Mouse (Mus musculus) heart, adult 2 months (tissue): ENCODE data around the gene Atp5mpl. TPM values are rescaled to one million over a fixed set of nuclear protein-coding genes. Genes with fewer than 3 reads are reported as not detected.

Source experiments
- DNase-seq, 2 experiments: peaks; one replicate each; pipeline ENCODE4 v3.0.0; 2021
- H3K27ac ChIP-seq: fragments of 200-600 bp; 2 replicates; pipeline ENCODE4 v1.8.1; 2022
- H3K27me3 ChIP-seq: fragments of 200-500 bp; 2 replicates; pipeline ENCODE4 v1.6.1; 2012; ENCODE audit warnings: mild to moderate bottlenecking, low read length, inconsistent platforms, mixed read lengths; ENCODE audit not compliant: control insufficient read depth, insufficient read depth
- H3K36me3 ChIP-seq: fragments of 200-500 bp; 2 replicates; pipeline ENCODE4 v1.6.1; 2012; ENCODE audit warnings: low read length, inconsistent platforms; ENCODE audit not compliant: control insufficient read depth, insufficient read depth
- H3K4me1 ChIP-seq: fragments of 200-500 bp; 2 replicates; pipeline ENCODE4 v1.6.1; 2011; ENCODE audit warnings: low read length; ENCODE audit not compliant: control insufficient read depth, insufficient read depth
- H3K4me3 ChIP-seq: fragments of 200-600 bp; 2 replicates; pipeline ENCODE4 v1.8.1; 2022
- H3K79me2 ChIP-seq: fragments of 200-500 bp; replicated peaks from 2 replicates; pipeline ENCODE4 v1.6.1; 2012; ENCODE audit warnings: mild to moderate bottlenecking, inconsistent platforms, low read length, moderate library complexity, mixed read lengths; ENCODE audit not compliant: control insufficient read depth, insufficient read depth
- H3K9ac ChIP-seq: fragments of 200-500 bp; 2 replicates; pipeline ENCODE4 v1.6.1; 2012; ENCODE audit warnings: low read depth, mild to moderate bottlenecking, control low read depth, inconsistent platforms, low read length, mixed read lengths
- CTCF ChIP-seq: fragments of 200-600 bp; IDR thresholded peaks from 2 replicates; pipeline ENCODE4 v1.8.1; 2022; ENCODE audit warnings: antibody characterized with exemption, mild to moderate bottlenecking, moderate library complexity
- EP300 ChIP-seq: fragments of 200-500 bp; IDR thresholded peaks from 2 replicates; pipeline ENCODE4 v1.6.1; 2011; ENCODE audit warnings: low read depth, low read length, control low read depth; ENCODE audit not compliant: insufficient read depth
- POLR2A ChIP-seq: fragments of 200-500 bp; IDR thresholded peaks from 2 replicates; pipeline ENCODE4 v1.6.1; 2011; ENCODE audit warnings: mild to moderate bottlenecking, low read depth, low read length, control low read depth; ENCODE audit not compliant: insufficient read depth
- WGBS: fragments of 180-500 bp; shearing (Covaris S2); methylation state at CpG from one replicate; pipeline ENCODE4 v1.1.7; 2018; 5-methylcytosine and 5-hydroxymethylcytosine counted together
- intact Hi-C: fragments of 180-260 bp; cut with DNase I; formaldehyde crosslinking; loops from one replicate; pipeline ENCODE4 v1.15.1; 2025
- polyA plus RNA-seq: library from polyadenylated mRNA; depleted of rRNA; stranded (reverse); fragments of >200 nt; gene quantifications from 2 replicates; pipeline ENCODE4 v1.2.3, GENCODE M21; 2012
- total RNA-seq, 2 experiments: library from RNA; stranded (reverse); gene quantifications; 2 replicates each; pipeline ENCODE4 v1.2.3; 2021

Gene Atp5mpl
- total and polyA plus RNA-seq, 3 experiments: 163 to 1,298 (median 1,131) TPM

DNA sequence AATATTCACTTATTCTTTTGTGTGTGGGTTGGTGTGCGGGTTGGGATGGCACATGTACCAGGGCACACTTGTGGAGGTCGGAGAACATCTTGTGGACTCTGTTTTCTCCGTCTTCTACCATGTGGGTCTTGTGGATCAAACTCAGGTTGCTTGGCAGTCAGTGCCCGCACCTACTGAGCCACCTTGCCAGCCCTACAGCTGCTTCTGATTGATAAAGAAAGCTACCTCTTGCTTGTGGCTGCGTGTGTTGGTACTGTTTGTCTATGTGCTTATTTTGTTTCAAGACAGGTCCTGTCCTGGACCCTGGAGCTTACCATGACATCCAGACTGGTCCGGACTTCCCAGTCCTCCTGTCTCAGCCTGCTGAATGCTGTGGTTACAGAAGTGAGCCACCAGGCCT, 43.7 kb downstream of the Atp5mpl start:
- 84% methylated on average over 6 of the region's 6 CpGs for WGBS
- no peak overlapping the region for H3K27ac ChIP-seq
- DNase-seq: no peak
- no peaks in the 10 kb centered on the region for H3K27me3 ChIP-seq
- intact Hi-C loops: no loop called here
- no peaks in the 10 kb centered on the region for H3K79me2 ChIP-seq
- TF ChIP-seq POLR2A (no peak), EP300 (no peak), CTCF (no peak)
- H3K4me3 ChIP-seq: no peak overlapping the region
- H3K4me1 ChIP-seq: no peaks in the 10 kb centered on the region
- no peak overlapping the region for H3K9ac ChIP-seq
- no peaks in the 10 kb centered on the region for H3K36me3 ChIP-seq

GRCm38 (mm10) chr12:111920046-111920445, 46.7 kb downstream of the Atp5mpl start:
- intact Hi-C loops: no loop called here
- Histone ChIP-seq H3K27me3 (no peaks in the 10 kb centered on the region), H3K4me3 (no peak overlapping the region), H3K4me1 (peaks cover 11% of the 10 kb centered on the region), H3K27ac (no peak overlapping the region), H3K36me3 (no peaks in the 10 kb centered on the region), H3K9ac (no peak overlapping the region), H3K79me2 (no peaks in the 10 kb centered on the region)
- 17% methylated on average over 9 of the region's 9 CpGs for WGBS
- DNase-seq: peak in 1 of 2 experiments; percentile 21
- 0 out of 2 replicates have a peak, but pooled peaks have one; percentile 53 for TF ChIP-seq EP300
- no peak for TF ChIP-seq CTCF

GRCm38 (mm10) chr12:111916514-111917217, 50.1 kb downstream of the Atp5mpl start:
- 32% methylated on average over 12 of the region's 12 CpGs for WGBS
- intact Hi-C loops: loop anchor here (2.0 kb wide), 1 partner anchor 22 kb away; no protein-coding TSS in a partner anchor
- no peaks in the 10 kb centered on the region for H3K27me3 ChIP-seq
- H3K79me2 ChIP-seq: no peaks in the 10 kb centered on the region
- H3K27ac ChIP-seq: peak overlapping the region; percentile 46
- DNase-seq: peak in 1 of 2 experiments; percentile 27
- H3K36me3 ChIP-seq: no peaks in the 10 kb centered on the region
- H3K9ac ChIP-seq: no peak overlapping the region
- no peak overlapping the region for H3K4me3 ChIP-seq
- TF ChIP-seq CTCF (no peak), POLR2A (no peak), EP300 (no peak)
- peaks cover 13% of the 10 kb centered on the region for H3K4me1 ChIP-seq

DNA sequence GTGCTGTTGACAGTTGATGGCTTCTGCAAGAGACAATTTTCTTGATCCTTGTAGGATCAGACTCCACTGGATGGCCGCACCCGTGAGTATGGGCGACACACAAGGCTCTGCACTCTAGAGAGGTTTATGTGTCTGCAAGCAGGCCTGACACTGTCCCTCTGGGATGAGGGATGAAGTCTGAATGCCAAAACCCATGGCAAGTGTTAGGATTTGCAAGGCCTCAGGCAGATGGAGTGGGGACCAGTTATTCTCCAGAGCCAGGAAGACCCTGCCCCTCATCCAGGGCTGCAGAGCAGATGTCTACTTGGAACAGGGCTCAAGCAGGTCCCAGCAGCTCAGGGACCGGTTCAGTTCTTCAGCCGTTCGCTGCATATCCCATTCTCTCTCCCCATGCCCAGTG, 51.0 kb downstream of the Atp5mpl start:
- Histone ChIP-seq H3K27ac (no peak overlapping the region; the same call in 1 of the 2 replicates), H3K79me2 (no peaks in the 10 kb centered on the region), H3K27me3 (no peaks in the 10 kb centered on the region), H3K4me3 (no peak overlapping the region), H3K4me1 (peaks cover 18% of the 10 kb centered on the region), H3K36me3 (no peaks in the 10 kb centered on the region), H3K9ac (no peak overlapping the region)
- no peak for TF ChIP-seq CTCF
- no peak for TF ChIP-seq EP300
- no peak for TF ChIP-seq POLR2A
- intact Hi-C loops: loop anchor here (2.0 kb wide), 1 partner anchor 23 kb away; no protein-coding TSS in a partner anchor
- DNase-seq: no peak
- 85% methylated on average over 6 of the region's 6 CpGs for WGBS

- no peak for DNase-seq
- H3K4me3 ChIP-seq: no peak overlapping the region
- no peak overlapping the region for H3K9ac ChIP-seq
- no peaks in the 10 kb centered on the region for H3K36me3 ChIP-seq
- H3K27ac ChIP-seq: no peak overlapping the region
- H3K79me2 ChIP-seq: no peaks in the 10 kb centered on the region
- 50% methylated on average over 3 of the region's 3 CpGs for WGBS
- intact Hi-C loops: no loop called here
- H3K4me1 ChIP-seq: peaks cover 18% of the 10 kb centered on the region
- H3K27me3 ChIP-seq: no peaks in the 10 kb centered on the region
- no peak for TF ChIP-seq CTCF
Observed at GRCm38 (mm10) chr12:111914031-111914430, 52.7 kb downstream of the Atp5mpl start.

- H3K27ac ChIP-seq: no peak overlapping the region; the same call in 1 of the 2 replicates
- H3K36me3 ChIP-seq: no peaks in the 10 kb centered on the region
- TF ChIP-seq CTCF: no peak
- no peak for TF ChIP-seq EP300
- TF ChIP-seq POLR2A: no peak
- H3K79me2 ChIP-seq: no peaks in the 10 kb centered on the region
- H3K9ac ChIP-seq: no peak overlapping the region
- peak in 1 of 2 experiments; percentile 18 for DNase-seq
- peaks cover 18% of the 10 kb centered on the region for H3K4me1 ChIP-seq
- H3K4me3 ChIP-seq: no peak overlapping the region
- intact Hi-C loops: no loop called here
- 72% methylated on average over 7 of the region's 7 CpGs for WGBS
- no peaks in the 10 kb centered on the region for H3K27me3 ChIP-seq
Observed at GRCm38 (mm10) chr12:111912802-111913201, 54.0 kb downstream of the Atp5mpl start.
